Mouse (Mus musculus): ENCODE measurements around the gene Cryab. TPM values are rescaled to one million over a fixed set of nuclear protein-coding genes. Genes with fewer than 3 reads are reported as not detected.

Cryab gene
- total RNA-seq, 1 experiment = 57.4 TPM

DNA sequence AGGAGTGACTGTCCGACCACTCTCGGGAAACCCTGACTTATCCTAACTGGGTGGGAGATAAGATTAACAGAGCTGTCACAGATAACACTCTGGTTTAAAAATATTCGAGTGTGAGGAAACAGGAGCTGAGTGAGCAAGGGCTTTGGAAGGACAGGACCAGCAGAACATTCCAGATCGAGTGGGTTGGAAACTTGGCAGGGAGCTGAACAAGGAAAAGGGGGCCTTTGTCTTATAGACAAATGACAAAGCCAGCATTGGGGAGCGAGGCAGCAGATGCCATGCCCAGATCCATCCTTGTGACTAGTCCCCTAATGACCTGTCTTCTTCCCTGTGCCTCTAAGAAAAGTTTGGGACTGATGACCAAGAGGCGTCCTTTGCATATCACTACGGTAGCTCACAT lies 2.8 kb downstream of the Cryab start:
- H3K27ac ChIP-seq (ENCODE audit: insufficient read depth, low read depth, low read length, poor library complexity, severe bottlenecking) = no peak overlapping the region
- H3K4me3 ChIP-seq (ENCODE audit: insufficient read depth in 1 of 2, low read depth in 1 of 2, low read length in 2 of 2, poor library complexity in 1 of 2, severe bottlenecking in 1 of 2) = no peak overlapping the region
- H3K9me3 ChIP-seq (ENCODE audit: control insufficient read depth, insufficient read depth, low read depth, low read length) = no peaks in the 10 kb centered on the region
- TF ChIP-seq ZNF384 (IDR thresholded peaks at IDR 0.05; ENCODE audit: low read depth, low read length) (no peak), HCFC1 (IDR thresholded peaks at IDR 0.05; ENCODE audit: borderline replicate concordance, insufficient read depth, low read length) (no peak), CHD2 (IDR thresholded peaks at IDR 0.05; ENCODE audit: low read depth, low read length) (no peak), MAFK (IDR thresholded peaks at IDR 0.05; ENCODE audit: insufficient read depth, low read depth, low read length) (no peak), ZC3H11A (IDR thresholded peaks at IDR 0.05; ENCODE audit: borderline replicate concordance, low read depth, low read length) (no peak)
- H3K36me3 ChIP-seq (ENCODE audit: control insufficient read depth, insufficient read depth, low read length, poor library complexity, severe bottlenecking) = no peaks in the 10 kb centered on the region
- H3K4me1 ChIP-seq (ENCODE audit: control insufficient read depth in 2 of 2, insufficient read depth in 2 of 2, low read length in 2 of 2, poor library complexity in 1 of 2) = peaks cover 4 to 12% of the 10 kb centered on the region in 2 experiments; a peak in 2 of 4 replicates
- in situ Hi-C loops (cut with MboI; ENCODE audit: low sequenced_read_pairs in 2 of 2, unreplicated experiment in 2 of 2) = no loop called here
- no peak overlapping the region for H3K9ac ChIP-seq (ENCODE audit: insufficient read depth, low read depth, low read length, poor library complexity, severe bottlenecking)
- no peak for DNase-seq (ENCODE audit: low read depth, low spot score)

DNA sequence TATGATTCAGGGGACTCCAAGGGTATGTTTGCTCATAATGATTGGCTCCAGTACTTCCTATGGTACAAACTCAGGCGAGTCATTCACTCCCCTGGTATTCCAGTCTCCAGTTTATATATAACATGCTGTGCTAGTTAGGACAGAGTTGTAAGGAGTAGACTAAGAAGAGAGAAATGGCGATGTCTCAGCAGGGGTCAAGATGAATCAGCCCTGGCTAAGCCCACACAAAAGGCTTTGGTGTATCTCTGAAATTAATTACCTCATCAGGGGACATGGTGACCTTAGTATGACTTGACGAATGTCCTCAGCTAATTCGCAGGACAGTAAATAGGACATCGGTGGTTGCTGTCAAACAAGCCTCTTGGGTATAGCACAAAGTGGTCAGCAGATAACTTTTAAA lies 5.6 kb downstream of the Cryab start:
- Histone ChIP-seq H3K4me1 (ENCODE audit: control insufficient read depth in 2 of 2, insufficient read depth in 2 of 2, low read length in 2 of 2, poor library complexity in 1 of 2) (peaks cover 4 to 12% of the 10 kb centered on the region in 2 experiments; a peak in 2 of 4 replicates), H3K27ac (ENCODE audit: insufficient read depth, low read depth, low read length, poor library complexity, severe bottlenecking) (no peak overlapping the region), H3K9me3 (ENCODE audit: control insufficient read depth, insufficient read depth, low read depth, low read length) (no peaks in the 10 kb centered on the region), H3K4me3 (ENCODE audit: insufficient read depth in 1 of 2, low read depth in 1 of 2, low read length in 2 of 2, poor library complexity in 1 of 2, severe bottlenecking in 1 of 2) (no peak overlapping the region), H3K36me3 (ENCODE audit: control insufficient read depth, insufficient read depth, low read length, poor library complexity, severe bottlenecking) (no peaks in the 10 kb centered on the region), H3K9ac (ENCODE audit: insufficient read depth, low read depth, low read length, poor library complexity, severe bottlenecking) (no peak overlapping the region)
- in situ Hi-C loops (cut with MboI; ENCODE audit: low sequenced_read_pairs in 2 of 2, unreplicated experiment in 2 of 2) = no loop called here
- DNase-seq (ENCODE audit: low read depth, low spot score) = no peak
- TF ChIP-seq ZNF384 (IDR thresholded peaks at IDR 0.05; ENCODE audit: low read depth, low read length) = no peak
- no peak for TF ChIP-seq ZC3H11A (IDR thresholded peaks at IDR 0.05; ENCODE audit: borderline replicate concordance, low read depth, low read length)
- TF ChIP-seq MAFK (IDR thresholded peaks at IDR 0.05; ENCODE audit: insufficient read depth, low read depth, low read length) = no peak
- TF ChIP-seq HCFC1 (IDR thresholded peaks at IDR 0.05; ENCODE audit: borderline replicate concordance, insufficient read depth, low read length) = no peak
- no peak for TF ChIP-seq CHD2 (IDR thresholded peaks at IDR 0.05; ENCODE audit: low read depth, low read length)

DNA sequence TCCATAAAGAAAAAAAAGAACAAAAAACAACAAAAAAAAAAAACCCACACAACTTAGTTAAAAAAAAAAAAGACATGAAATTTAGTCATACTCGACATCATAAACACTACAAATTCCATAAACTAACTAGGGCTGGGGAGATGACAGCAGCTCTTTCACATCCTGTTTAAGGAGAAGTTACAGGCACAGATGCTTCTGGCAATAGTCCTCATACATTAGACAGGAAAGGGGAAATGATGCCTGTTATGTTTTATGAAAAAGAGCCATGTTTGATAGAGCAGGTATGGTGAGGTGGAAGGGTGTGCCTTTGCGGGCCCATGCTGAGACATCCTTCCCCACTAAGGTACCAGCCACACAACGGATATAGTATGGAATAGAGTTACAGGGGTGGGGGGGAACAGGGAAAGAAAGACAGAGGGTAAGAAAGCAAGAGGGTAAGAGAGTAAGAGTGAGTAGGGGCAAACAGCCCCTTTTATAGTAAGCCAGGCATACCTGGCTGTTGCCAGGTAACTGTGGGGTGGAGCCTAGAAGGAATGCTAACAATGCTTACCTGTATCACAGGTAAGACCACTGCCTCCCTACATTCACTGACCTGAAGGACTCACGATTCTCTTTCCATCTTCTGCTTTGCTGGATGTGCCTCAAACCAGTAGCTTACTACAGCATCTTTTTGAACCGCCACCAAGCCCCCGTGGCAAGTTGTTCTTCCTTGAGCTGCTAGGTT lies 10.6 kb downstream of the Cryab start:
- Histone ChIP-seq H3K36me3 (ENCODE audit: control insufficient read depth, insufficient read depth, low read length, poor library complexity, severe bottlenecking) (no peaks in the 10 kb centered on the region), H3K4me1 (ENCODE audit: control insufficient read depth in 2 of 2, insufficient read depth in 2 of 2, low read length in 2 of 2, poor library complexity in 1 of 2) (no peaks in the 10 kb centered on the region), H3K9me3 (ENCODE audit: control insufficient read depth, insufficient read depth, low read depth, low read length) (no peaks in the 10 kb centered on the region), H3K4me3 (ENCODE audit: insufficient read depth in 1 of 2, low read depth in 1 of 2, low read length in 2 of 2, poor library complexity in 1 of 2, severe bottlenecking in 1 of 2) (no peak overlapping the region), H3K9ac (ENCODE audit: insufficient read depth, low read depth, low read length, poor library complexity, severe bottlenecking) (no peak overlapping the region), H3K27ac (ENCODE audit: insufficient read depth, low read depth, low read length, poor library complexity, severe bottlenecking) (no peak overlapping the region)
- DNase-seq (ENCODE audit: low read depth, low spot score) = no peak
- TF ChIP-seq HCFC1 (IDR thresholded peaks at IDR 0.05; ENCODE audit: borderline replicate concordance, insufficient read depth, low read length) (no peak), MAFK (IDR thresholded peaks at IDR 0.05; ENCODE audit: insufficient read depth, low read depth, low read length) (no peak), CHD2 (IDR thresholded peaks at IDR 0.05; ENCODE audit: low read depth, low read length) (no peak), ZC3H11A (IDR thresholded peaks at IDR 0.05; ENCODE audit: borderline replicate concordance, low read depth, low read length) (no peak), ZNF384 (IDR thresholded peaks at IDR 0.05; ENCODE audit: low read depth, low read length) (no peak)
- in situ Hi-C loops (cut with MboI; ENCODE audit: low sequenced_read_pairs in 2 of 2, unreplicated experiment in 2 of 2) = no loop called here

DNA sequence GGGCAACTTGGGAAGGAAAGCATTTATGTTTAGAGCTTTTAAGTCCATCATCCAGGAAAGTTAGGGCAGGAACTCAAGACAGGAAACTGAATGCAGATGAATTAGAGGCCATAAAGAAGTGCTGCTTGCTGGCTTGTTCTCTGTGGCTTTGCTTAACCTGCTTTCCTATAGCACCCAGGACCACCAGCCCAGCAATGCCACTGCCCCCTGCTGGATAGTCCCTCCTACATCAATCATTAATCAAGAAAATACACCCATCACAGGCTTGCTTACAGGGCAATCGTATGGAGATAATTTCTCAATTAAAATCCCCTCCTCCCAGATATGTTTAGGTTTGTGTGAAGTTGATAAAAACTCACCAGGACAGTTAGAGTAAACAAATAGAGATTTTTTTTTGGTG lies 12.2 kb downstream of the Cryab start:
- Histone ChIP-seq H3K9ac (ENCODE audit: insufficient read depth, low read depth, low read length, poor library complexity, severe bottlenecking) (no peak overlapping the region), H3K4me3 (ENCODE audit: insufficient read depth in 1 of 2, low read depth in 1 of 2, low read length in 2 of 2, poor library complexity in 1 of 2, severe bottlenecking in 1 of 2) (no peak overlapping the region), H3K36me3 (ENCODE audit: control insufficient read depth, insufficient read depth, low read length, poor library complexity, severe bottlenecking) (no peaks in the 10 kb centered on the region), H3K4me1 (ENCODE audit: control insufficient read depth in 2 of 2, insufficient read depth in 2 of 2, low read length in 2 of 2, poor library complexity in 1 of 2) (no peaks in the 10 kb centered on the region), H3K9me3 (ENCODE audit: control insufficient read depth, insufficient read depth, low read depth, low read length) (no peaks in the 10 kb centered on the region), H3K27ac (ENCODE audit: insufficient read depth, low read depth, low read length, poor library complexity, severe bottlenecking) (no peak overlapping the region)
- in situ Hi-C loops (cut with MboI; ENCODE audit: low sequenced_read_pairs in 2 of 2, unreplicated experiment in 2 of 2) = no loop called here
- TF ChIP-seq HCFC1 (IDR thresholded peaks at IDR 0.05; ENCODE audit: borderline replicate concordance, insufficient read depth, low read length) (no peak), CHD2 (IDR thresholded peaks at IDR 0.05; ENCODE audit: low read depth, low read length) (no peak), ZC3H11A (IDR thresholded peaks at IDR 0.05; ENCODE audit: borderline replicate concordance, low read depth, low read length) (no peak), ZNF384 (IDR thresholded peaks at IDR 0.05; ENCODE audit: low read depth, low read length) (no peak), MAFK (IDR thresholded peaks at IDR 0.05; ENCODE audit: insufficient read depth, low read depth, low read length) (no peak)
- no peak for DNase-seq (ENCODE audit: low read depth, low spot score)
